Mouse (Mus musculus) heart, postnatal 0 days (tissue): ENCODE measurements at regions not wholly inside any gene's neighbourhood (a gene's known extent, or its start where the extent isn't known, plus 50 kb on each side); places are given as distances from the start of the nearest gene placed in this dataset.

ENCODE experiments used
- CTCF ChIP-seq: IDR thresholded peaks from 2 replicates; pipeline ENCODE4 v1.5.1; 2016; ENCODE audit warnings: antibody characterized with exemption, control low read depth, low read depth
- EP300 ChIP-seq: IDR thresholded peaks from 2 replicates; pipeline ENCODE4 v1.6.1; 2016; ENCODE audit warnings: antibody characterized with exemption, low read depth

- TF ChIP-seq CTCF, result no peak
- no peak for TF ChIP-seq EP300
Observed at GRCm38 (mm10) chr16:86934989-86935388, 419.0 kb upstream of the N6amt1 start.
